Mouse (Mus musculus) lung, postnatal 0 days (tissue): ENCODE measurements around the gene Vav2.

Source experiments
- CTCF ChIP-seq: IDR thresholded peaks from 2 replicates; pipeline ENCODE4 v1.5.1; 2016; ENCODE audit warnings: antibody characterized with exemption, mild to moderate bottlenecking
- EP300 ChIP-seq: IDR thresholded peaks from 2 replicates; pipeline ENCODE4 v1.6.1; 2016; ENCODE audit warnings: antibody characterized with exemption, mild to moderate bottlenecking, control low read depth

GRCm38 (mm10) chr2:27304074-27304473 lies 122.8 kb downstream of the Vav2 start:
- no peak for TF ChIP-seq CTCF
- TF ChIP-seq EP300: no peak
